Mouse (Mus musculus) retina, adult 2 months (tissue): ENCODE results near the gene Lrp8.

Experiments used
- DNase-seq: peaks from one replicate; pipeline ENCODE4 v3.0.0-alpha.2; 2012; ENCODE audit warnings: low read depth, low spot score

Gene Lrp8

GRCm38 (mm10) chr4:107807796-107808195 is 5.7 kb downstream of the Lrp8 start:
- no peak for DNase-seq

- DNase-seq: no peak
These were observed 6.6 kb downstream of the Lrp8 start for GRCm38 (mm10) chr4:107808655-107809054.

- DNase-seq: no peak
These were observed 8.9 kb downstream of the Lrp8 start for GRCm38 (mm10) chr4:107811006-107811405.

- no peak for DNase-seq
These were observed 9.8 kb downstream of the Lrp8 start for GRCm38 (mm10) chr4:107811716-107812330.

GRCm38 (mm10) chr4:107812336-107812735 is 10.3 kb downstream of the Lrp8 start:
- DNase-seq: no peak

- DNase-seq: no peak
These were observed 14.4 kb downstream of the Lrp8 start for GRCm38 (mm10) chr4:107816459-107816858.

GRCm38 (mm10) chr4:107817463-107817862 is 15.4 kb downstream of the Lrp8 start:
- no peak for DNase-seq

GRCm38 (mm10) chr4:107819990-107820719 is 18.1 kb downstream of the Lrp8 start:
- DNase-seq: no peak

GRCm38 (mm10) chr4:107820856-107821619 is 19.0 kb downstream of the Lrp8 start:
- DNase-seq: no peak

- DNase-seq: no peak
These were observed 20.9 kb downstream of the Lrp8 start for GRCm38 (mm10) chr4:107822936-107823411.

GRCm38 (mm10) chr4:107823511-107823910 is 21.4 kb downstream of the Lrp8 start:
- no peak for DNase-seq

GRCm38 (mm10) chr4:107828727-107829218 is 26.7 kb downstream of the Lrp8 start:
- no peak for DNase-seq

GRCm38 (mm10) chr4:107829675-107830074 is 27.6 kb downstream of the Lrp8 start:
- DNase-seq: no peak

- no peak for DNase-seq
These were observed 28.1 kb downstream of the Lrp8 start for GRCm38 (mm10) chr4:107830189-107830588.

- DNase-seq: no peak
These were observed 28.8 kb downstream of the Lrp8 start for GRCm38 (mm10) chr4:107830821-107831221.

GRCm38 (mm10) chr4:107831678-107832077 is 29.6 kb downstream of the Lrp8 start:
- no peak for DNase-seq

- DNase-seq: no peak
These were observed 31.5 kb downstream of the Lrp8 start for GRCm38 (mm10) chr4:107833525-107833924.

GRCm38 (mm10) chr4:107834643-107835314 is 32.7 kb downstream of the Lrp8 start:
- no peak for DNase-seq

GRCm38 (mm10) chr4:107835508-107835909 is 33.4 kb downstream of the Lrp8 start:
- no peak for DNase-seq

GRCm38 (mm10) chr4:107836758-107837157 is 34.7 kb downstream of the Lrp8 start:
- no peak for DNase-seq

- no peak for DNase-seq
These were observed 35.8 kb downstream of the Lrp8 start for GRCm38 (mm10) chr4:107837910-107838309.

- no peak for DNase-seq
These were observed 41.6 kb downstream of the Lrp8 start for GRCm38 (mm10) chr4:107843687-107844086.
